In the genomic region with DNA sequence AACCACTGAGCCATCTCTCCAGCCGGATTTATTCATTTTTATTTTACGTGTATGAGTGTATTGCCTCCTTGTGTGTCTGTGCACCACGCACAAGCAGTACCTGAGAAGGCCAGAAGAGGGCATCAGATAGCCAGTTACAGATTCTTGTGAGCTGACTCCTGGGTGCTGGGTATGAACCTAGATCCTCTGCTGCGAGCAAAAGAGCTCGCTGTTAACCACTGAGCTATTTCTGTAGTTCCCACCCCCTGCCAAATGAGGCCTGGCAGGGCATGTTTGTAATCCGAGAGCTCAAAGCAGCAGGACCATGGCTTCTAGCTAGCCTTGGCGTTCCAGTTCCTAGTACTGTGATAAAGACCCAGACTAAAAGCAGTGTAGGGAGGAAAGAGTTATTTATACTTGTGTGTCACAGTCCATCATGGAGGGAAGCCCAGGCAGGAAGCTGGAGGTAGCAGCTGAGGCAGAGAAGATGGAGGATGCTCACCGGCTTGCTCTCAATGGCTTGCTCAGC, we compare ENCODE assay signal across 1 mouse cellular context.
TF ChIP-seq lines count a peak whose summit lies in the region.

No protein-coding gene starts in this region.

TF ChIP-seq in myocyte, 11 proteins besides CTCF, POLR2A, EP300 and RAD21 (continued from another document):
- peak; percentile 62 for TF ChIP-seq SRF (IDR thresholded peaks at IDR 0.05; ENCODE audit: control insufficient read depth, insufficient read length, low read depth)
- peak in 1 of 3 experiments; percentile 18 for TF ChIP-seq MYOG (IDR thresholded peaks at IDR 0.05; ENCODE audit: control insufficient read depth in 1 of 3, insufficient read depth in 1 of 3, insufficient read length in 2 of 3, low read depth in 2 of 3)
- TF ChIP-seq USF1 (IDR thresholded peaks at IDR 0.05; ENCODE audit: low read depth), result no peak
- TF ChIP-seq REST (IDR thresholded peaks at IDR 0.05; ENCODE audit: insufficient read depth, insufficient read length), result no peak
- TF ChIP-seq POLR2AphosphoS2 (IDR thresholded peaks at IDR 0.05; ENCODE audit: insufficient read length, low read depth), result no peak
- TF ChIP-seq MYOD1 (IDR thresholded peaks at IDR 0.05; ENCODE audit: control insufficient read depth in 1 of 3, insufficient read length in 2 of 3, low read depth in 2 of 3), result peak in 2 of 3 experiments; percentile 29 to 51
